Mouse (Mus musculus) ES-CJ7 (cell line): ENCODE data around the gene Gm3250.
A peak's percentile ranks its signal among the peaks of the same experiment; 100 is the strongest.
"Not testable (repeated sequence)": the region's sequence is repeated elsewhere in the genome, so short reads cannot be mapped to it uniquely, and the experiment has no call there.

Experiments
- DNase-seq: peaks from one replicate; pipeline ENCODE4 v3.0.0; 2011; ENCODE audit warnings: low read depth, low spot score

The Gm3250 gene

GRCm38 (mm10) chr10:77782442-77782841 is at the start of gene Gm3250:
Gm3250 (minus strand) TSS chr10:77782542.
- DNase-seq = not testable (repeated sequence)

- DNase-seq = no peak
Measured at GRCm38 (mm10) chr10:77826951-77827350, 44.6 kb upstream of the Gm3250 start, which contains the start of gene Krtap10-4. Krtap10-4 (minus strand) TSS chr10:77827095.

- no peak for DNase-seq
Measured at GRCm38 (mm10) chr10:77819203-77819602, 36.9 kb upstream of the Gm3250 start.

DNA sequence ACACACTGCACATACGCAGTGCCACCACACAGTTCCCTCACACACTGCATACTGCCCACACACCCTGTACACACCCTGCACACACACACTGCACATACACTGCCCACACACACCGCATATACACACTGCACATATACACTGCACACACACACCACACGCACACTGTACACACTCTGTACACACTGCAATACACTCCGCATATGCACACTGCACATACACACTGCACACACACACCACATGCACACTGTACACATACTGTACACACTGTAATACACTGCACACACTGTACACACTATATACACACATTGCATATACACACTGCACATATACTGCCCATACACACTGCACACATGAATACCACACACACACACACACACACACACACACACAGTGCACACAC is 36.2 kb upstream of the Gm3250 start:
- DNase-seq = no peak

GRCm38 (mm10) chr10:77815514-77815913 is 33.2 kb upstream of the Gm3250 start:
- DNase-seq = peak; percentile 28

- DNase-seq = no peak
Measured at GRCm38 (mm10) chr10:77814382-77814781, 32.0 kb upstream of the Gm3250 start, which contains the start of gene Gm2696. Gm2696 (plus strand) TSS chr10:77814682.

- no peak for DNase-seq
Measured at GRCm38 (mm10) chr10:77811743-77812142, 29.4 kb upstream of the Gm3250 start, which contains the start of gene Gm9507. Gm9507 (minus strand) TSS chr10:77811843.

- DNase-seq = no peak
Measured at GRCm38 (mm10) chr10:77804095-77804494, 21.8 kb upstream of the Gm3250 start.

GRCm38 (mm10) chr10:77798921-77799508 is 16.7 kb upstream of the Gm3250 start, which contains the start of gene Gm19668:
Gm19668 (minus strand) TSS chr10:77799133.
- DNase-seq = no peak

GRCm38 (mm10) chr10:77798164-77798920 is 16.0 kb upstream of the Gm3250 start:
- not testable (repeated sequence) for DNase-seq

DNA sequence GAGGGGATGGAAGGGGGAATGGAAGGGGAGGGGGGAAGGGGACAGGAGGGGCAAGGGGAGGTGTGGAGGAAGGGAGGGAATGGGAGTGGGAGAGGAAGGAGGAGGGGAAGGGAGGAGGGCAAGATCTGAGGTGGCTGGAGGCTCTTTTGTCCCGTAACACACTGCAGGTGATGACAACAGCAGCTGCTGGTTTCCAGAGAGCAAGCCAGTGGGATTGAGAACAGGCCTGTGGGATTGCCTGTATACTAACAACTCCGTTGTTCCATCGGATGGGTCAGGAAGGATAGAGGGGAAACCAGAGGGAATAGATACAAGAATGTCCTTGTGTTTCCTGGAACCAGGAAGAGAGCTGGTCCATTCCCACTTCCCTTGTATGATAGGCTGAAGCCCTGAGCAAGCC is 15.3 kb upstream of the Gm3250 start:
- DNase-seq = no peak

DNA sequence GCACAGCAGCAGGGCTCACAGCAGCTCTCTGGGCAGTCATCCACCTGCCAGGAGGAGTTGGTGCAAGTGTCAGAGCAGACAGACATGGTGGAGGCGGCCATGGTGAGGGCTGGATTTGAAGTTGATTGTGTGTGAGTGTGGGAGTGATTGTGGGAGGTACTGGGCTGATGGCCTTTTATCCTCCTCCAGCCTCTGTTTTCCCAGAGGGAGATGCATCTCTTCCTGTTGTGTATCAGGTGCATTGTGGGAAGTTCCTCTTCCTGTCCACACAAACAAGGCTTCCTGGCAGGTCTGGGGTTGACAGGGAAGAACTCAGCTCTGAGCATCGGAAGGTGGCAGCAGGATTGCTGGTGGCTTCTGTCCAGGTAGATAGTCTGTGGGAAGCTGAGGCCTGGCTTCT is 12.6 kb upstream of the Gm3250 start, which contains the start of gene Gm9639:
TSS of gene Gm9639 (minus strand) at position 101 of the 400 bp plus-strand sequence.
- DNase-seq = no peak

DNA sequence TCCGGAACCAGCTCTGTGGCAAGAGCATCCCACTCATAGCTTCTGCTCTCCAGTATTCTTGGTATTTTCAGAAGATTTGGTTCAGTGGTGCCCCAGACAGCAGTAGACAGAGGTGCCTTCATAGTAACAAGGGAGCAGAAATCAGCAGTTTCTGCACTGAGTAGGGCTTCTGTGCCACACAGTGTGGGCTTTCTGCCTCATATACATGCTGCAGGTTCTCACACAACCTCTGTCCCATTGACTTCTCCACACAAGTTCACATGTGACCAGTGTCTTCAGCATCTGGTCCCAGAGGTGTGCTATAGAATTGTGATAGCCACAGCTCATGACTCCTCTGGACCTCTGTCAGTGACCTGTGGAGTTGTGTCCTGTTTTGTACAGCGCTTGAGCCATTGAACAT is 6.3 kb upstream of the Gm3250 start:
- DNase-seq = no peak

- not testable (repeated sequence) for DNase-seq
Measured at GRCm38 (mm10) chr10:77787876-77788275, 5.5 kb upstream of the Gm3250 start, which contains the start of gene Gm7137. Gm7137 (minus strand) TSS chr10:77788200.

GRCm38 (mm10) chr10:77783396-77783795 is 1.1 kb upstream of the Gm3250 start:
- DNase-seq = not testable (repeated sequence)

DNA sequence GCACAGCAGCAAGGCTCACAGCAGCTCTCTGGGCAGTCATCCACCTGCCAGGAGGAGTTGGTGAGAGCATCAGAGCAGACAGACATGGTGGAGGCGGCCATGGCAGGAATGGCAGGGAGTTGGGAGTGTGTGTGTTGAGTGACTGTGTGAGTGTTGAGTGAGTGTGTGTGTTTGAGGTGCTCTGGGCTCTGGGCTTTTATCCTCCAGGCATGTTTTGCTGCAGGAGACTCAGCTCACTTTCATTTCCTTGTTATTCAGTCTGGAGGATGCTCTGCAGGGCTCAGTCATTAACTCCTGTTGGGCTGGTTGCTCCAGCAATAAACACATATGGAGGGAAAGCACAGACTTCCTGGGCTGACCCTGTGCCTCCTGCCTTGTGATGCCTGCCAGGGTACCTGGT is 5.5 kb downstream of the Gm3250 start, which contains the start of gene Gm7138:
TSS of gene Gm7138 (minus strand) at position 101 of the 400 bp plus-strand sequence.
- DNase-seq = not testable (repeated sequence)

- DNase-seq = not testable (repeated sequence)
Measured at GRCm38 (mm10) chr10:77772142-77772541, 10.2 kb downstream of the Gm3250 start.

GRCm38 (mm10) chr10:77771225-77771624 is 11.1 kb downstream of the Gm3250 start, which contains the start of gene Gm3238:
Gm3238 (minus strand) TSS chr10:77771325.
- DNase-seq = not testable (repeated sequence)

GRCm38 (mm10) chr10:77769727-77770126 is 12.6 kb downstream of the Gm3250 start:
- no peak for DNase-seq

DNA sequence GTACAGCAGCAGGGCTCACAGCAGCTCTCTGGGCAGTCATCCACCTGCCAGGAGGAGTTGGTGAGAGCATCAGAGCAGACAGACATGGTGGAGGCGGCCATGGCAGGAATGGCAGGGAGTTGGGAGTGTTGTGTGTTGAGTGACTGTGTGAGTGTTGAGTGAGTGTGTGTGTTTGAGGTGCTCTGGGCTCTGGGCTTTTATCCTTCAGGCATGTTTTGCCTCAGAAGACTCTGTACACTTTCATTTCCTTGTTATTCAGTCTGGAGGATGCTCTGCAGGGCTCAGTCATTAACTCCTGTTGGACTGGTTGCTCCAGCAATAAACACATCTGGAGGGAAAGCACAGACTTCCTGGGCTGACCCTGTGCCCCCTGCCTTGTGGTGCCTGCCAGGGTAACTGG is 22.8 kb downstream of the Gm3250 start, which contains the start of gene Gm3233:
TSS of gene Gm3233 (minus strand) at position 101 of the 400 bp plus-strand sequence.
- DNase-seq = not testable (repeated sequence)

DNA sequence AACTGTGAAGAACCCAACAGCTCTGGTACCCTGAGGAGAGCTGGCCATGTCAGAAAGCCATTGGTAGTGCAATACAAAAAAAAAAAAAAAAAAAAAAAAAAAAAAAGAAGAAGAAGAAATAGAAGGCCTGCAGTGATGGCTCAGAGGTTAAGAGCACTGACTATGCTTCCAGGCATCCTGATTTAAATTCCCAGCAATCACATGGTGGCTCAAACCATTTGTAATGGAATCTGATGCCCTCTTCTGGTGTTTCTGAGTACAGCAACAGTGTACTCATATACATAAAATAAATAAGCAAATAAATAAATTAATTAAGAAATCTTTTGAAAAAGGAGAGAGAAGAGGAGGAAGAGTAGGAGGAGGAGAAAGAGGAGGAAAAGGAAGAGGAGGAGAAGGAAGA is 28.9 kb downstream of the Gm3250 start:
- peak; percentile 28 for DNase-seq

GRCm38 (mm10) chr10:77752312-77752711 is 30.0 kb downstream of the Gm3250 start:
- not testable (repeated sequence) for DNase-seq
